Mouse (Mus musculus) midbrain, embryonic 11.5 days (tissue): ENCODE results near the gene Mmab. TPM values are rescaled to one million over a fixed set of nuclear protein-coding genes. Genes with fewer than 3 reads are reported as not detected.

Experiments
- ATAC-seq: fragments of 200-750 bp; cut with Nextera tagmentation; 2 replicates; pipeline ENCODE4 v1.8.0; 2017; ENCODE audit warnings: moderate TSS enrichment, moderate library complexity; ENCODE audit not compliant: low FRiP score
- DNase-seq: peaks from one replicate; pipeline ENCODE4 v3.0.0; 2015; ENCODE audit warnings: low spot score; ENCODE audit errors: missing footprints
- H3K27ac ChIP-seq: fragments of 300-500 bp; sonication (generic); 2 replicates; pipeline ENCODE4 v1.5.1; 2014; ENCODE audit warnings: low read depth, low read length
- H3K27me3 ChIP-seq: fragments of 300-500 bp; sonication (generic); 2 replicates; pipeline ENCODE4 v1.6.1; 2014; ENCODE audit warnings: mild to moderate bottlenecking, low read length, moderate library complexity, mixed read lengths; ENCODE audit not compliant: control insufficient read depth, insufficient read depth
- H3K36me3 ChIP-seq: fragments of 300-500 bp; sonication (generic); 2 replicates; pipeline ENCODE4 v1.6.1; 2014; ENCODE audit warnings: mild to moderate bottlenecking, low read length, moderate library complexity, mixed read lengths; ENCODE audit not compliant: control insufficient read depth, insufficient read depth
- H3K4me1 ChIP-seq: fragments of 300-500 bp; sonication (generic); 2 replicates; pipeline ENCODE4 v1.6.1; 2014; ENCODE audit warnings: low read length; ENCODE audit not compliant: control insufficient read depth, insufficient read depth
- H3K4me2 ChIP-seq: fragments of 300-500 bp; sonication (generic); 2 replicates; pipeline ENCODE4 v1.6.1; 2014; ENCODE audit warnings: mild to moderate bottlenecking, moderate library complexity
- H3K4me3 ChIP-seq: fragments of 300-500 bp; sonication (generic); 2 replicates; pipeline ENCODE4 v1.5.1; 2014; ENCODE audit warnings: low read depth, low read length
- H3K9ac ChIP-seq: fragments of 300-500 bp; sonication (generic); 2 replicates; pipeline ENCODE4 v1.6.1; 2014; ENCODE audit warnings: low read length
- H3K9me3 ChIP-seq: fragments of 300-500 bp; sonication (generic); 2 replicates; pipeline ENCODE4 v1.6.1; 2016; ENCODE audit warnings: low read length; ENCODE audit not compliant: control insufficient read depth
- WGBS: fragments of 180-500 bp; shearing (Covaris S2); extraction: QIAGEN DNeasy Blood & Tissue Kit; methylation state at CpG from one replicate; pipeline ENCODE4 v1.1.7; 2014; 5-methylcytosine and 5-hydroxymethylcytosine counted together
- polyA plus RNA-seq: library from polyadenylated mRNA; unstranded; fragments of >200 nt; fragmentation: Nextera tagmentation; extraction: Ambion mirVana; gene quantifications from 2 replicates; pipeline ENCODE4 v1.2.1, GENCODE M21; 2014

The Mmab gene
- 22.3 and 23.7 TPM in 2 replicates for polyA plus RNA-seq

- Histone ChIP-seq H3K9ac (peak within 1 kb of the TSS; percentile 87), H3K36me3 (no peaks in the 10 kb centered on the region), H3K27ac (no peak within 1 kb of the TSS), H3K27me3 (no peaks in the 10 kb centered on the region), H3K4me1 (peaks cover 8% of the 10 kb centered on the region), H3K4me3 (peak within 1 kb of the TSS; percentile 80), H3K9me3 (no peaks in the 10 kb centered on the region), H3K4me2 (peak within 1 kb of the TSS; percentile 76)
- 3% methylated on average over 43 of the region's 43 CpGs for WGBS
- DNase-seq (peak; percentile 99), ATAC-seq (peak; percentile 99)
These were observed at the start of gene Mmab, which contains the start of gene Mvk for GRCm38 (mm10) chr5:114443566-114444367. Gene Mmab, minus strand, starts transcription at chr5:114444060. Gene Mvk, plus strand, starts transcription at chr5:114444269.

GRCm38 (mm10) chr5:114490241-114490640 lies 46.4 kb upstream of the Mmab start:
- H3K4me1 ChIP-seq: no peaks in the 10 kb centered on the region
- DNase-seq: peak; percentile 41
- no peaks in the 10 kb centered on the region for H3K9me3 ChIP-seq
- H3K4me3 ChIP-seq: no peak overlapping the region
- no peaks in the 10 kb centered on the region for H3K36me3 ChIP-seq
- H3K9ac ChIP-seq: no peak overlapping the region
- no peak overlapping the region for H3K4me2 ChIP-seq
- ATAC-seq: no peak
- whole genome bisulfite sequencing: 92% methylated on average over 8 of the region's 8 CpGs
- H3K27ac ChIP-seq: no peak overlapping the region
- H3K27me3 ChIP-seq: no peaks in the 10 kb centered on the region

GRCm38 (mm10) chr5:114489570-114489969 lies 45.7 kb upstream of the Mmab start:
- H3K9ac ChIP-seq: no peak overlapping the region

GRCm38 (mm10) chr5:114485685-114486084 lies 41.8 kb upstream of the Mmab start:
- H3K4me1 ChIP-seq: peaks cover 8% of the 10 kb centered on the region
- 94% methylated on average over 14 of the region's 14 CpGs for WGBS
- ATAC-seq (no peak), DNase-seq (peak; percentile 66)
- no peak overlapping the region for H3K4me3 ChIP-seq
- no peaks in the 10 kb centered on the region for H3K36me3 ChIP-seq
- no peaks in the 10 kb centered on the region for H3K9me3 ChIP-seq
- no peaks in the 10 kb centered on the region for H3K27me3 ChIP-seq
- no peak overlapping the region for H3K27ac ChIP-seq
- H3K9ac ChIP-seq: no peak overlapping the region
- H3K4me2 ChIP-seq: no peak overlapping the region

More at GRCm38 (mm10) chr5:114489570-114489969, 45.7 kb upstream of the Mmab start:
- Histone ChIP-seq H3K4me3 (no peak overlapping the region), H3K27ac (no peak overlapping the region), H3K4me2 (no peak overlapping the region), H3K36me3 (no peaks in the 10 kb centered on the region), H3K27me3 (no peaks in the 10 kb centered on the region), H3K9me3 (no peaks in the 10 kb centered on the region), H3K4me1 (no peaks in the 10 kb centered on the region)
- 93% methylated on average over 6 of the region's 6 CpGs for WGBS
- ATAC-seq (no peak), DNase-seq (peak; percentile 59)

- Histone ChIP-seq H3K27me3 (no peaks in the 10 kb centered on the region), H3K4me3 (no peak overlapping the region), H3K4me2 (peak overlapping the region; percentile 21; the same call in 1 of the 2 replicates), H3K4me1 (peaks cover 8% of the 10 kb centered on the region), H3K9me3 (no peaks in the 10 kb centered on the region), H3K36me3 (no peaks in the 10 kb centered on the region), H3K27ac (peak overlapping the region; percentile 30; the same call in 1 of the 2 replicates), H3K9ac (no peak overlapping the region)
- 5% methylated on average over 14 of the region's 14 CpGs for WGBS
- peak; percentile 89 for DNase-seq
- ATAC-seq: no peak
These were observed 38.7 kb upstream of the Mmab start for GRCm38 (mm10) chr5:114482587-114483011.

- no peak overlapping the region for H3K4me2 ChIP-seq
- H3K4me3 ChIP-seq: no peak overlapping the region
- peaks cover 11% of the 10 kb centered on the region for H3K4me1 ChIP-seq
- no peak overlapping the region for H3K9ac ChIP-seq
- H3K36me3 ChIP-seq: no peaks in the 10 kb centered on the region
- no peaks in the 10 kb centered on the region for H3K9me3 ChIP-seq
- DNase-seq (peak; percentile 83), ATAC-seq (no peak)
- no peak overlapping the region for H3K27ac ChIP-seq
- no peaks in the 10 kb centered on the region for H3K27me3 ChIP-seq
- WGBS: 75% methylated on average over 12 of the region's 12 CpGs
These were observed 34.4 kb upstream of the Mmab start for GRCm38 (mm10) chr5:114478267-114478666.

- DNase-seq: peak; percentile 79
- no peaks in the 10 kb centered on the region; the same call in 1 of the 2 replicates for H3K9me3 ChIP-seq
- no peak overlapping the region for H3K4me2 ChIP-seq
- no peaks in the 10 kb centered on the region for H3K36me3 ChIP-seq
- ATAC-seq: no peak
- peaks cover 3% of the 10 kb centered on the region for H3K4me1 ChIP-seq
- no peak overlapping the region for H3K27ac ChIP-seq
- WGBS: 65% methylated on average over 35 of the region's 35 CpGs
- H3K4me3 ChIP-seq: no peak overlapping the region
- peak overlapping the region; percentile 27; the same call in 1 of the 2 replicates for H3K9ac ChIP-seq
- no peaks in the 10 kb centered on the region; the same call in 1 of the 2 replicates for H3K27me3 ChIP-seq
These were observed 31.1 kb upstream of the Mmab start for GRCm38 (mm10) chr5:114474741-114475491.

GRCm38 (mm10) chr5:114470359-114470758 lies 26.5 kb upstream of the Mmab start:
- Histone ChIP-seq H3K4me1 (peaks cover 32% of the 10 kb centered on the region), H3K4me3 (no peak overlapping the region), H3K36me3 (no peaks in the 10 kb centered on the region), H3K27me3 (peaks cover 2% of the 10 kb centered on the region; the same call in 1 of the 2 replicates), H3K27ac (no peak overlapping the region), H3K4me2 (no peak overlapping the region), H3K9ac (no peak overlapping the region), H3K9me3 (no peaks in the 10 kb centered on the region; the same call in 1 of the 2 replicates)
- 87% methylated on average over 3 of the region's 3 CpGs for WGBS
- peak; percentile 73 for DNase-seq
- no peak for ATAC-seq
